In the genomic region with DNA sequence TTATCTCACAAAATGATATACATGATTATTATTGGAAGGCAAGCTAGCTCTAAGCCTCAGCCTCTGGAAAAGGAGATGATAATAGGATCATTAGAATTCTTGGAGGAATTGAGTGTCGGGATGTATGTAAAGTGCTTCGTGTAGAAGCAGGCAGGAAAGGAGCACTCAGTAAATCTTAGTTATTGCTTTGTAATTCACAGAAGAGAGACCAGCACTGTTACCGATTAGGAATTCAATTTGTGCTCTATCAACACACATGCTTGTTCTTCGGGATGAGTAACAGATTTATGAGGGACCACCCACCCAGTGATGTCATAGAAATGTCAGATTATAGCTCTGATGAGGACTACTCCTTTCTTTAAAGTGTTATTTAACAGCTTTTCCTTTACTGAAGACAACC, we compare ENCODE assay signal across 18 mouse cellular contexts.
"Had no signal": no experiment of that assay in that cellular context is flagged by ENCODE, and none has a peak within 500 bp of the region (broad histone marks: within the 10 kb centered on the region; RNA-seq: fewer than 3 reads in every experiment).

No protein-coding gene starts in this region.

- H3K27me3 ChIP-seq: limb, embryonic 15.5 days; liver, embryonic 12.5 days; megakaryocyte, embryonic 14.5 days; midbrain, embryonic 13.5 days; stomach, embryonic 15.5 days had no signal

- ATAC-seq: intestine, postnatal 0 days; liver, embryonic 12.5 days; midbrain, embryonic 13.5 days had no signal

- H3K9ac ChIP-seq: limb, embryonic 15.5 days; liver, embryonic 12.5 days; lung, embryonic 14.5 days; midbrain, embryonic 13.5 days; stomach, embryonic 15.5 days had no signal

- H3K36me3 ChIP-seq: limb, embryonic 15.5 days; liver, embryonic 12.5 days; midbrain, embryonic 13.5 days; stomach, embryonic 15.5 days had no signal

- H3K4me3 ChIP-seq: layer of hippocampus, adult 2 months; limb, embryonic 15.5 days; liver, embryonic 12.5 days; megakaryocyte, embryonic 14.5 days; midbrain, embryonic 13.5 days; stomach, embryonic 15.5 days had no signal

- H3K4me2 ChIP-seq: limb, embryonic 15.5 days; liver, embryonic 12.5 days; lung, embryonic 14.5 days; midbrain, embryonic 13.5 days; stomach, embryonic 15.5 days had no signal

- H3K9me3 ChIP-seq: limb, embryonic 15.5 days; liver, embryonic 12.5 days; megakaryocyte, embryonic 14.5 days; midbrain, embryonic 13.5 days; stomach, embryonic 15.5 days had no signal

- H3K27ac ChIP-seq: layer of hippocampus, adult 2 months; limb, embryonic 15.5 days; liver, embryonic 12.5 days; macrophage; midbrain, embryonic 13.5 days; stomach, embryonic 15.5 days had no signal

- H3K4me1 ChIP-seq: liver, embryonic 12.5 days; megakaryocyte, embryonic 14.5 days; midbrain, embryonic 13.5 days; stomach, embryonic 15.5 days had no signal

- DNase-seq: kidney, adult 8-10 months; kidney, postnatal 10 days; kidney, postnatal 4 days; lung, embryonic 14.5 days; lung, postnatal 10 days; retina, postnatal 1 day; right cerebral cortex, postnatal 4 days; spleen, adult 18-20 months; thymus, adult 2 months; thymus, postnatal 25 days had no signal
